Mouse (Mus musculus): ENCODE results near the gene Map4k4. TPM values are rescaled to one million over a fixed set of nuclear protein-coding genes. Genes with fewer than 3 reads are reported as not detected.

Gene Map4k4
- polyA plus RNA-seq, 1 experiment from 2014 or later, result 49.3 TPM

DNA sequence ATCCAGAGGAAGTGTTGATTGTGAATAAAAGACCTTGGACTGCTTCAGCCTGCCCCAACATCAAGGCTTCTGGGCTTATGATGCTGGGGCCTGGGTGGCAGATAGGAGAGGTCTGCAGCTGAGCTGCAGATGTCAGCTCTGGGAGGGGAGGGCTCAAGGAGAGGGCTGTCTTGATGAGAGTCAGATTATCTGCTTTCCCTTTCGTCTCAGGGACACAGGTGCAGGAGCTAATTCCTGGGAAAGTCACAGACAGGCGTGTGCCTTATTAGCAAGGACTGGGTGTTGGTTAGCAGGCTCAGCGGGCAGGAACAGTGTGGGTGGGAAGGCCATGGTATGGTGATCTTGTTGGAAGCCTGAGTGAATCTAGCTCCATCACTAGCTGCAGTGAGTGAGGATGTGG, 63.1 kb downstream of the Map4k4 start:
- H3K27ac ChIP-seq (ENCODE audit: low read depth), result no peak overlapping the region
- no peaks in the 10 kb centered on the region for H3K27me3 ChIP-seq (ENCODE audit: insufficient read depth, low read length)
- WGBS, result 84% methylated on average over 3 of the region's 3 CpGs
- H3K4me3 ChIP-seq (ENCODE audit: low read depth, low read length), result no peak overlapping the region
- no peaks in the 10 kb centered on the region for H3K9me3 ChIP-seq (ENCODE audit: low read depth, low read length)
- no peak overlapping the region for H3K4me2 ChIP-seq
- H3K36me3 ChIP-seq (ENCODE audit: insufficient read depth), result peaks cover 25% of the 10 kb centered on the region
- no peaks in the 10 kb centered on the region for H3K4me1 ChIP-seq (ENCODE audit: insufficient read depth)
- no peak for TF ChIP-seq CTCF (IDR thresholded peaks at IDR 0.05; ENCODE audit: low read depth)
- no peak overlapping the region for H3K9ac ChIP-seq
- DNase-seq, result no peak
- no peak for ATAC-seq (ENCODE audit: insufficient read depth)

GRCm38 (mm10) chr1:39964427-39964826, 63.7 kb downstream of the Map4k4 start:
- 80% methylated on average over 2 of the region's 2 CpGs for WGBS
- no peaks in the 10 kb centered on the region for H3K4me1 ChIP-seq (ENCODE audit: insufficient read depth)
- no peak for TF ChIP-seq CTCF (IDR thresholded peaks at IDR 0.05; ENCODE audit: low read depth)
- ATAC-seq (ENCODE audit: insufficient read depth), result no peak
- peaks cover 29% of the 10 kb centered on the region for H3K36me3 ChIP-seq (ENCODE audit: insufficient read depth)
- DNase-seq, result no peak
- H3K4me3 ChIP-seq (ENCODE audit: low read depth, low read length), result no peak overlapping the region
- no peak overlapping the region for H3K4me2 ChIP-seq
- no peaks in the 10 kb centered on the region for H3K9me3 ChIP-seq (ENCODE audit: low read depth, low read length)
- H3K9ac ChIP-seq, result no peak overlapping the region
- no peak overlapping the region for H3K27ac ChIP-seq (ENCODE audit: low read depth)
- no peaks in the 10 kb centered on the region for H3K27me3 ChIP-seq (ENCODE audit: insufficient read depth, low read length)

- H3K9me3 ChIP-seq (ENCODE audit: low read depth, low read length), result no peaks in the 10 kb centered on the region
- H3K9ac ChIP-seq, result no peak overlapping the region
- no peak overlapping the region for H3K4me2 ChIP-seq
- no peak overlapping the region for H3K4me3 ChIP-seq (ENCODE audit: low read depth, low read length)
- TF ChIP-seq CTCF (IDR thresholded peaks at IDR 0.05; ENCODE audit: low read depth), result no peak
- H3K27me3 ChIP-seq (ENCODE audit: insufficient read depth, low read length), result no peaks in the 10 kb centered on the region
- peaks cover 29% of the 10 kb centered on the region for H3K36me3 ChIP-seq (ENCODE audit: insufficient read depth)
- ATAC-seq (ENCODE audit: insufficient read depth), result no peak
- no peak for DNase-seq
- WGBS, result 60% methylated on average over 3 of the region's 3 CpGs
- no peak overlapping the region for H3K27ac ChIP-seq (ENCODE audit: low read depth)
- no peaks in the 10 kb centered on the region for H3K4me1 ChIP-seq (ENCODE audit: insufficient read depth)
Observed at GRCm38 (mm10) chr1:39965461-39965860, 64.7 kb downstream of the Map4k4 start.

GRCm38 (mm10) chr1:39968999-39969398, 68.3 kb downstream of the Map4k4 start:
- H3K9ac ChIP-seq, result no peak overlapping the region
- no peak for TF ChIP-seq CTCF (IDR thresholded peaks at IDR 0.05; ENCODE audit: low read depth)
- H3K9me3 ChIP-seq (ENCODE audit: low read depth, low read length), result no peaks in the 10 kb centered on the region
- H3K4me1 ChIP-seq (ENCODE audit: insufficient read depth), result no peaks in the 10 kb centered on the region
- no peak overlapping the region for H3K4me3 ChIP-seq (ENCODE audit: low read depth, low read length)
- H3K4me2 ChIP-seq, result no peak overlapping the region
- no peaks in the 10 kb centered on the region for H3K27me3 ChIP-seq (ENCODE audit: insufficient read depth, low read length)
- DNase-seq (no peak), ATAC-seq (ENCODE audit: insufficient read depth) (no peak)
- 58% methylated on average over 7 of the region's 7 CpGs for WGBS
- peaks cover 14% of the 10 kb centered on the region for H3K36me3 ChIP-seq (ENCODE audit: insufficient read depth)
- no peak overlapping the region for H3K27ac ChIP-seq (ENCODE audit: low read depth)

DNA sequence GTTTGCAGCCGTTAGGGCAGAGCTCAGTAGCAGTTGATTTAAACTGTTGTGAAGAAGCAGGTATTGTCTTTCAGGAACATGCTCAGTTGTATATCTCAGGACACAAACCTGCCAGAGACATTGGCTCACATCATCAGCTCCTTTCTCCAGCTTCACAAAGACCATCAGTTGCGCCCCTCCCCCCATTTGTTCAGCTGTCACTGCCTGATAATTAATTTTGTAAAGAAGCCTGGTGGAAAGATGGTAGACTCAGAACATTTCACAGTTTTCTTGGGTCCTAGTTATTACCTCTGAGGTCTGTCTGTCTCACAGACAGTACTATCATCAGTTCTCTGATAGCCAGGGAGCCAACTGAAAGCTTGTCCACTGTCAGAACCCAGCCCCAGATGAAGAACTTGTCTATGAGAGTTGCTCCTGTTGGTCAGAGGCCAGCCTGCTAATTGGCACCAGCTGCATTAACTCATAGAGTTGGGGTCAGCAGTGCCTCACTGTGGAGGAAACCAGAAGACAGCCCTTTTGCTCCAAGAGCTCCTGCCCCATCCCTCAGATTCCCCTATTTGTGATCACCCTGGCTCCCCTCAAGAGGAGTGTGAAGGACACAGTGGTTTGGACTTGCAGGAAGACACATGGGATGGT, 69.2 kb downstream of the Map4k4 start:
- ATAC-seq (ENCODE audit: insufficient read depth), result no peak
- Histone ChIP-seq H3K9me3 (ENCODE audit: low read depth, low read length) (no peaks in the 10 kb centered on the region), H3K4me1 (ENCODE audit: insufficient read depth) (no peaks in the 10 kb centered on the region), H3K36me3 (ENCODE audit: insufficient read depth) (peaks cover 20% of the 10 kb centered on the region), H3K4me3 (ENCODE audit: low read depth, low read length) (no peak overlapping the region), H3K9ac (no peak overlapping the region), H3K27ac (ENCODE audit: low read depth) (no peak overlapping the region), H3K4me2 (no peak overlapping the region), H3K27me3 (ENCODE audit: insufficient read depth, low read length) (no peaks in the 10 kb centered on the region)
- peak; percentile 39 for DNase-seq
- WGBS, result 69% methylated on average over 2 of the region's 2 CpGs
- no peak for TF ChIP-seq CTCF (IDR thresholded peaks at IDR 0.05; ENCODE audit: low read depth)

GRCm38 (mm10) chr1:39972411-39972810, 71.7 kb downstream of the Map4k4 start:
- Histone ChIP-seq H3K9ac (no peak overlapping the region), H3K4me2 (no peak overlapping the region), H3K9me3 (ENCODE audit: low read depth, low read length) (no peaks in the 10 kb centered on the region), H3K36me3 (ENCODE audit: insufficient read depth) (peaks cover 44% of the 10 kb centered on the region), H3K4me3 (ENCODE audit: low read depth, low read length) (no peak overlapping the region), H3K4me1 (ENCODE audit: insufficient read depth) (no peaks in the 10 kb centered on the region), H3K27ac (ENCODE audit: low read depth) (no peak overlapping the region), H3K27me3 (ENCODE audit: insufficient read depth, low read length) (no peaks in the 10 kb centered on the region)
- DNase-seq (no peak), ATAC-seq (ENCODE audit: insufficient read depth) (no peak)
- TF ChIP-seq CTCF (IDR thresholded peaks at IDR 0.05; ENCODE audit: low read depth), result no peak
- WGBS, result 69% methylated on average over 7 of the region's 7 CpGs

- DNase-seq (peak; percentile 26), ATAC-seq (ENCODE audit: insufficient read depth) (peak; percentile 51; the same call in 1 of the 2 replicates)
- peaks cover 56% of the 10 kb centered on the region for H3K36me3 ChIP-seq (ENCODE audit: insufficient read depth)
- no peak overlapping the region for H3K9ac ChIP-seq
- H3K9me3 ChIP-seq (ENCODE audit: low read depth, low read length), result no peaks in the 10 kb centered on the region
- H3K4me2 ChIP-seq, result no peak overlapping the region
- H3K27me3 ChIP-seq (ENCODE audit: insufficient read depth, low read length), result no peaks in the 10 kb centered on the region
- H3K27ac ChIP-seq (ENCODE audit: low read depth), result no peak overlapping the region
- no peaks in the 10 kb centered on the region for H3K4me1 ChIP-seq (ENCODE audit: insufficient read depth)
- 73% methylated on average over 4 of the region's 4 CpGs for WGBS
- no peak for TF ChIP-seq CTCF (IDR thresholded peaks at IDR 0.05; ENCODE audit: low read depth)
- H3K4me3 ChIP-seq (ENCODE audit: low read depth, low read length), result no peak overlapping the region
Observed at GRCm38 (mm10) chr1:39973911-39974310, 73.2 kb downstream of the Map4k4 start.

Data from lung, embryonic 14.5 days (tissue).